Mouse (Mus musculus) limb, embryonic 14.5 days (tissue): Measurements from ENCODE around the gene Cdk19. TPM values are rescaled to one million over a fixed set of nuclear protein-coding genes. Genes with fewer than 3 reads are reported as not detected.

Experiments used
- ATAC-seq: fragments of 200-750 bp; cut with Nextera tagmentation; 2 replicates; pipeline ENCODE4 v1.8.0; 2017; ENCODE audit warnings: low read depth, moderate number of reproducible peaks, moderate TSS enrichment; ENCODE audit not compliant: low FRiP score
- DNase-seq: peaks from one replicate; pipeline ENCODE4 v3.0.0-alpha.2; 2015; ENCODE audit warnings: low spot score
- H3K27ac ChIP-seq: fragments of 300-500 bp; sonication (generic); replicated peaks from 2 replicates; pipeline ENCODE4 v1.5.1; 2014; ENCODE audit warnings: low read depth, mild to moderate bottlenecking, low read length, moderate library complexity, mixed read lengths
- H3K27me3 ChIP-seq: fragments of 300-500 bp; sonication (generic); 2 replicates; pipeline ENCODE4 v1.6.1; 2014; ENCODE audit warnings: low read length, mixed read lengths; ENCODE audit not compliant: control insufficient read depth, insufficient read depth
- H3K36me3 ChIP-seq: fragments of 300-500 bp; sonication (generic); 2 replicates; pipeline ENCODE4 v1.6.1; 2014; ENCODE audit warnings: mild to moderate bottlenecking, low read length, moderate library complexity, mixed read lengths; ENCODE audit not compliant: control insufficient read depth, insufficient read depth
- H3K4me1 ChIP-seq: fragments of 300-500 bp; sonication (generic); 2 replicates; pipeline ENCODE4 v1.6.1; 2014; ENCODE audit warnings: antibody characterized with exemption, low read length, mixed read lengths; ENCODE audit not compliant: control insufficient read depth, insufficient read depth
- H3K4me2 ChIP-seq: fragments of 300-500 bp; sonication (generic); replicated peaks from 2 replicates; pipeline ENCODE4 v1.6.1; 2014; ENCODE audit warnings: low read depth, mild to moderate bottlenecking, low read length, moderate library complexity; ENCODE audit not compliant: severe bottlenecking
- H3K4me3 ChIP-seq: fragments of 300-500 bp; sonication (generic); replicated peaks from 2 replicates; pipeline ENCODE4 v1.5.1; 2014; ENCODE audit warnings: low read length
- H3K9ac ChIP-seq: fragments of 300-500 bp; sonication (generic); 2 replicates; pipeline ENCODE4 v1.6.1; 2014; ENCODE audit warnings: mild to moderate bottlenecking, low read depth, low read length, moderate library complexity; ENCODE audit not compliant: severe bottlenecking
- H3K9me3 ChIP-seq: fragments of 300-500 bp; sonication (generic); 2 replicates; pipeline ENCODE4 v1.6.1; 2016; ENCODE audit warnings: low read length; ENCODE audit not compliant: control insufficient read depth
- POLR2A ChIP-seq: fragments of 200-500 bp; IDR thresholded peaks from 2 replicates; pipeline ENCODE4 v1.8.0; 2012; ENCODE audit warnings: inconsistent platforms, mild to moderate bottlenecking, moderate library complexity, borderline replicate concordance; ENCODE audit not compliant: insufficient read depth, insufficient read length; ENCODE audit errors: extremely low read depth
- WGBS: fragments of 180-500 bp; shearing (Covaris S2); extraction: QIAGEN DNeasy Blood & Tissue Kit; methylation state at CpG from one replicate; pipeline ENCODE4 v1.1.7; 2014; 5-methylcytosine and 5-hydroxymethylcytosine counted together
- polyA plus RNA-seq, 2 experiments: library from polyadenylated mRNA; depleted of rRNA in 1 of 2; stranded (reverse) in 1 of 2; unstranded in 1 of 2; fragments of >200 nt; fragmentation: Nextera tagmentation in 1 of 2; extraction: Ambion mirVana in 1 of 2; gene quantifications; 2 replicates each; pipeline versions ENCODE4 v1.2.1 to v1.2.3; 2012 to 2014

The Cdk19 gene
- polyA plus RNA-seq, 2 experiments: 12.2 to 13.5 TPM

GRCm38 (mm10) chr10:40440740-40441139, 101.4 kb downstream of the Cdk19 start:
- DNase-seq (no peak), ATAC-seq (no peak)
- H3K4me1 ChIP-seq: 0 out of 2 replicates have a peak, but pooled peaks cover 2% of the 10 kb centered on the region
- no peak overlapping the region for H3K27ac ChIP-seq
- no peak overlapping the region for H3K4me3 ChIP-seq
- H3K4me2 ChIP-seq: no peak overlapping the region
- H3K9me3 ChIP-seq: no peaks in the 10 kb centered on the region
- WGBS: 77% methylated on average over 10 of the region's 10 CpGs
- no peak for TF ChIP-seq POLR2A
- H3K27me3 ChIP-seq: no peaks in the 10 kb centered on the region
- H3K9ac ChIP-seq: no peak overlapping the region
- H3K36me3 ChIP-seq: no peaks in the 10 kb centered on the region

- no peak overlapping the region for H3K9ac ChIP-seq
- ATAC-seq (no peak), DNase-seq (no peak)
- 85% methylated on average over 1 of the region's 1 CpGs for WGBS
- no peaks in the 10 kb centered on the region for H3K9me3 ChIP-seq
- TF ChIP-seq POLR2A: no peak
- H3K4me3 ChIP-seq: no peak overlapping the region
- H3K27me3 ChIP-seq: no peaks in the 10 kb centered on the region
- H3K36me3 ChIP-seq: no peaks in the 10 kb centered on the region
- H3K27ac ChIP-seq: no peak overlapping the region
- no peak overlapping the region for H3K4me2 ChIP-seq
- peaks cover 3% of the 10 kb centered on the region; the same call in 1 of the 2 replicates for H3K4me1 ChIP-seq
These were observed 102.7 kb downstream of the Cdk19 start for GRCm38 (mm10) chr10:40442076-40442475.

GRCm38 (mm10) chr10:40443371-40443770, 104.0 kb downstream of the Cdk19 start:
- Histone ChIP-seq H3K27me3 (no peaks in the 10 kb centered on the region), H3K4me1 (peaks cover 3% of the 10 kb centered on the region; the same call in 1 of the 2 replicates), H3K9ac (no peak overlapping the region), H3K4me2 (no peak overlapping the region), H3K4me3 (no peak overlapping the region), H3K27ac (no peak overlapping the region), H3K9me3 (no peaks in the 10 kb centered on the region), H3K36me3 (no peaks in the 10 kb centered on the region)
- 77% methylated on average over 7 of the region's 7 CpGs for WGBS
- no peak for ATAC-seq
- DNase-seq: no peak
- TF ChIP-seq POLR2A: no peak

GRCm38 (mm10) chr10:40443806-40444357, 104.5 kb downstream of the Cdk19 start:
- TF ChIP-seq POLR2A: no peak
- WGBS: 44% methylated on average over 6 of the region's 6 CpGs
- Histone ChIP-seq H3K9ac (no peak overlapping the region), H3K9me3 (no peaks in the 10 kb centered on the region), H3K4me2 (no peak overlapping the region), H3K27me3 (no peaks in the 10 kb centered on the region), H3K27ac (no peak overlapping the region), H3K36me3 (no peaks in the 10 kb centered on the region), H3K4me1 (peaks cover 3% of the 10 kb centered on the region; the same call in 1 of the 2 replicates), H3K4me3 (no peak overlapping the region)
- ATAC-seq: no peak
- no peak for DNase-seq

GRCm38 (mm10) chr10:40444586-40444985, 105.2 kb downstream of the Cdk19 start:
- H3K36me3 ChIP-seq: no peaks in the 10 kb centered on the region
- no peaks in the 10 kb centered on the region for H3K9me3 ChIP-seq
- no peak for TF ChIP-seq POLR2A
- H3K4me1 ChIP-seq: peaks cover 3% of the 10 kb centered on the region; the same call in 1 of the 2 replicates
- no peak for DNase-seq
- no peak overlapping the region for H3K27ac ChIP-seq
- no peak overlapping the region for H3K9ac ChIP-seq
- ATAC-seq: no peak
- no peak overlapping the region for H3K4me3 ChIP-seq
- 93% methylated on average over 4 of the region's 4 CpGs for WGBS
- no peak overlapping the region for H3K4me2 ChIP-seq
- H3K27me3 ChIP-seq: no peaks in the 10 kb centered on the region
